Mouse (Mus musculus) stomach, embryonic 15.5 days (tissue): ENCODE results near the gene Cacnb3. TPM values are rescaled to one million over a fixed set of nuclear protein-coding genes. Genes with fewer than 3 reads are reported as not detected.

Experiments used
- ATAC-seq: fragments of 200-750 bp; cut with Nextera tagmentation; 2 replicates; pipeline ENCODE4 v1.8.0; 2017; ENCODE audit warnings: low read depth, moderate number of reproducible peaks, moderate TSS enrichment; ENCODE audit not compliant: insufficient read depth, low FRiP score
- H3K27ac ChIP-seq: fragments of 300-500 bp; sonication (generic); 2 replicates; pipeline ENCODE4 v1.5.1; 2015; ENCODE audit warnings: mild to moderate bottlenecking, inconsistent platforms
- H3K27me3 ChIP-seq: fragments of 300-500 bp; sonication (generic); replicated peaks from 2 replicates; pipeline ENCODE4 v1.6.1; 2015; ENCODE audit warnings: inconsistent platforms
- H3K36me3 ChIP-seq: fragments of 300-500 bp; sonication (generic); 2 replicates; pipeline ENCODE4 v1.6.1; 2015; ENCODE audit warnings: inconsistent platforms
- H3K4me1 ChIP-seq: fragments of 300-500 bp; sonication (generic); 2 replicates; pipeline ENCODE4 v1.6.1; 2015; ENCODE audit warnings: inconsistent platforms
- H3K4me2 ChIP-seq: fragments of 300-500 bp; sonication (generic); 2 replicates; pipeline ENCODE4 v1.6.1; 2015; ENCODE audit warnings: mild to moderate bottlenecking, inconsistent platforms
- H3K4me3 ChIP-seq: fragments of 300-500 bp; sonication (generic); replicated peaks from 2 replicates; pipeline ENCODE4 v1.5.1; 2015; ENCODE audit warnings: inconsistent platforms
- H3K9ac ChIP-seq: fragments of 300-500 bp; sonication (generic); 2 replicates; pipeline ENCODE4 v1.6.1; 2015; ENCODE audit warnings: inconsistent platforms
- H3K9me3 ChIP-seq: fragments of 300-500 bp; sonication (generic); 2 replicates; pipeline ENCODE4 v1.6.1; 2016; ENCODE audit warnings: inconsistent platforms
- WGBS: fragments of 180-500 bp; shearing (Covaris S2); methylation state at CpG from one replicate; pipeline ENCODE4 v1.1.7; 2015; 5-methylcytosine and 5-hydroxymethylcytosine counted together
- polyA plus RNA-seq: library from polyadenylated mRNA; unstranded; fragments of >200 nt; fragmentation: Nextera tagmentation; extraction: Ambion mirVana; gene quantifications from 2 replicates; pipeline ENCODE4 v1.2.1, GENCODE M21; 2015

Gene Cacnb3
- polyA plus RNA-seq, 1 experiment from 2014 or later = 29.0 TPM

DNA sequence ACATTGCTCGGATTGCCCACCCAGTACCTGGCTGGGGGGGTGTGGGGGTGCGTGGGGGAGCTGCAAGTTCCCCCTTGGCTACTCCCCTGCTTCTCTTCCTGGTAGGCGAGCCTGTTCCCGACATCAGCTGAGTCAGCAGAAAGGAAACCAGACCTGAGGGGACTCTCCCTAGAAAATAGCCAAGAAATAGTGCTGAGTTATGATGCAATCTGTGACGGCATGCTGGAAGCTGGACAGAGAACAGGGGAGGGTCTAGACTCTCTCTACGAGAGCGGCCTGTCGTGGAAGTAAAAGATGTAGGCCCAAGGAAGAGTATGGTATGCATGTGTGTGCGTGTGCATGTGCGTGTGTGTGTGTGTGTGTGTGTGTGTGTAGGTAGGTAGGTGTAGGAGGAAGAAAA, 52.5 kb downstream of the Cacnb3 start:
- no peak overlapping the region for H3K4me2 ChIP-seq
- no peak overlapping the region for H3K9ac ChIP-seq
- H3K27ac ChIP-seq = no peak overlapping the region
- H3K4me1 ChIP-seq = no peaks in the 10 kb centered on the region
- H3K4me3 ChIP-seq = no peak overlapping the region
- H3K27me3 ChIP-seq = peaks cover 1% of the 10 kb centered on the region
- H3K36me3 ChIP-seq = no peaks in the 10 kb centered on the region
- 56% methylated on average over 10 of the region's 10 CpGs for WGBS
- no peaks in the 10 kb centered on the region for H3K9me3 ChIP-seq
- ATAC-seq = no peak

DNA sequence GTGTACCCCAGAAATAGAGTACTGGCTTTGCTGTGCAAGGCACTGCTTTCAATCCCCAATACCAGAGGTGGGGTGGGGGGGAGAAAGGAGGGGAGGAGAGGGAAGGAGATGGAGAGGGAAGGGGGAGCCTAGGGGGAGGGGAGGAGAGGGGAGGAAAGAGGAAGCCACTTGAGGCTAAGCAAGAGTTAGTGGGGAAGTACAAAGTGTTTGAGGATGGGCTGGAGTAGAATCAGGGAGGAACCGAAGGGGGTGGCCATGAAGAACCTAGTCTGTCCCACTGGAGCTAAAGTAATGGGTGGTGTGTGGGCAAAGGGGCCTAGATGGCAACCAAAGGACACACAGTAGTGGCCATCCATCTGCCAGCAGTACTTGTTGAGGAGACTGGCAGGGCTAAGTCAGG, 53.1 kb downstream of the Cacnb3 start:
- no peaks in the 10 kb centered on the region for H3K4me1 ChIP-seq
- H3K4me3 ChIP-seq = no peak overlapping the region
- ATAC-seq = no peak
- no peaks in the 10 kb centered on the region; the same call in 1 of the 2 replicates for H3K27me3 ChIP-seq
- no peak overlapping the region for H3K27ac ChIP-seq
- no peaks in the 10 kb centered on the region for H3K36me3 ChIP-seq
- H3K9ac ChIP-seq = no peak overlapping the region
- H3K9me3 ChIP-seq = no peaks in the 10 kb centered on the region
- no peak overlapping the region for H3K4me2 ChIP-seq
- WGBS = 65% methylated on average over 1 of the region's 1 CpGs

GRCm38 (mm10) chr15:98685926-98686325, 55.3 kb downstream of the Cacnb3 start:
- Histone ChIP-seq H3K4me1 (no peaks in the 10 kb centered on the region; the same call in 1 of the 2 replicates), H3K27me3 (no peaks in the 10 kb centered on the region; the same call in 1 of the 2 replicates), H3K4me2 (no peak overlapping the region), H3K9ac (no peak overlapping the region), H3K27ac (no peak overlapping the region), H3K9me3 (no peaks in the 10 kb centered on the region), H3K4me3 (no peak overlapping the region), H3K36me3 (no peaks in the 10 kb centered on the region)
- 67% methylated on average over 3 of the region's 3 CpGs for WGBS
- ATAC-seq = no peak

DNA sequence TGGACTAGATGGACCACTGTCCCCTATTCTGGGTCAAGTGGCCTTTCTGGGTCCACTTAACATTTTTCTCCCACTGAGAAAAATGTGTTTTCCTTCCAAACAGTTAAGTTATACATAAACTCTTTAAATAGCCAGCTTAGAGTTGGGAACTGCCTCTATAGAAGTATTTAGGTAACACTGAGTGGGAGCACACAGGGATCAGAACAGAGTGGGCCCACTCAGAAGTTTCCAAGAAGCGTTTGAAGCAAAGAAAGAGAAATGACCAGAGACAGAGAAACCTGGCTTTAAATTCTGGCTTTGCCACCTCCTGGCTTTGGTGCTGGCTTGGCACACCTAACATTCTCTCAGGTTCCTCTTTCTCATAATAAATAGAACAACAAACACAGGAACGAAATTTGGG, 59.0 kb downstream of the Cacnb3 start:
- H3K9me3 ChIP-seq = no peaks in the 10 kb centered on the region
- no peak overlapping the region for H3K4me3 ChIP-seq
- no peaks in the 10 kb centered on the region; the same call in 1 of the 2 replicates for H3K27me3 ChIP-seq
- 76% methylated on average over 2 of the region's 2 CpGs for WGBS
- no peak for ATAC-seq
- H3K9ac ChIP-seq = no peak overlapping the region
- no peak overlapping the region for H3K4me2 ChIP-seq
- no peak overlapping the region for H3K27ac ChIP-seq
- peaks cover 9% of the 10 kb centered on the region; the same call in 1 of the 2 replicates for H3K4me1 ChIP-seq
- no peaks in the 10 kb centered on the region for H3K36me3 ChIP-seq

DNA sequence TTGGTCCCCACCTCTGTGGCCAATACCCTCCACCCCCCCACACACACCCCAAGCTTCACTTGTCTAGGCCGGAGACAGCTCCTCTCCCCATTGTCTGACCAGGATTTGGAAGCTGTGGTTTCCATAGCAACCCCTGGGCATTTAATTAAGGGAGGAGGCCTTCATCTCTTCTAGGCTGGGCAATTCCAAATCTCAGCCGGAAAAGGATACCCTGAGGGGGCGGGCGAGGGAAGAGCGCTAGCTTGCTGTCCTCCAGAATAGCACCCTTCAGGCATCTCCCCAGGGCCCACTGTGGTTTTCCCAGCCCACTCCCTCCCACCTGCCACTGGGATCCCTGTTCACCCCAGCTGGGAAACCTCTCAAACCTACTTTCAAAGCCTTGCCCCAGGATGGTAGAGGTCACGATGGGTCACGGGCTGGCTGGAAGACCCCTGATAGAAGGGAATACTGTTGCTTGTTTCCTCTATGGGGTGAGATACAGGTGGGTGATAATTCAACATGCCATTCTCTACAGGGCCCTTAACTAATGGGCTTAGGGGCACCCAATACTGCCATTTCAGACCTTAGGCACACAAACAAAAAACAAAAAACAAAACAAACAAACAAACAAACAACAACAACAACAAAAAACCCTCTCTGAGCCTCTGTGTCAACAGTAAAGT, 61.0 kb downstream of the Cacnb3 start:
- Histone ChIP-seq H3K27me3 (no peaks in the 10 kb centered on the region; the same call in 1 of the 2 replicates), H3K4me1 (peaks cover 9% of the 10 kb centered on the region; the same call in 1 of the 2 replicates), H3K4me3 (no peak overlapping the region), H3K36me3 (no peaks in the 10 kb centered on the region), H3K9ac (no peak overlapping the region), H3K27ac (peak overlapping the region; percentile 11; the same call in 1 of the 2 replicates), H3K4me2 (no peak overlapping the region), H3K9me3 (no peaks in the 10 kb centered on the region)
- no peak for ATAC-seq
- 63% methylated on average over 7 of the region's 7 CpGs for WGBS

- ATAC-seq = peak; percentile 25; the same call in 1 of the 2 replicates
These were observed 61.6 kb downstream of the Cacnb3 start for GRCm38 (mm10) chr15:98692171-98692715.

More at GRCm38 (mm10) chr15:98692171-98692715, 61.6 kb downstream of the Cacnb3 start:
- H3K4me1 ChIP-seq = peaks cover 9% of the 10 kb centered on the region; the same call in 1 of the 2 replicates
- WGBS = 32% methylated on average over 11 of the region's 11 CpGs
- no peaks in the 10 kb centered on the region for H3K36me3 ChIP-seq
- H3K4me3 ChIP-seq = no peak overlapping the region
- no peaks in the 10 kb centered on the region; the same call in 1 of the 2 replicates for H3K27me3 ChIP-seq
- H3K9me3 ChIP-seq = no peaks in the 10 kb centered on the region
- H3K27ac ChIP-seq = peak overlapping the region; percentile 11; the same call in 1 of the 2 replicates
- H3K4me2 ChIP-seq = no peak overlapping the region
- no peak overlapping the region for H3K9ac ChIP-seq

Other genes starting within 250 kb of the Cacnb3 start
- not detected in 2 replicates for gene Olfr283, start 249.9 kb upstream of the Cacnb3 start, polyA plus RNA-seq
- gene Olfr282, start 199.6 kb upstream of the Cacnb3 start, polyA plus RNA-seq = not detected in 2 replicates
- 0.03 TPM in 1 of 2 replicates, not detected in the other for gene Olfr281, start 178.3 kb upstream of the Cacnb3 start, polyA plus RNA-seq
- gene OR5BS1P, start 160.9 kb upstream of the Cacnb3 start, polyA plus RNA-seq = not detected in 2 replicates
- gene Lalba, start 148.1 kb upstream of the Cacnb3 start, polyA plus RNA-seq = 0.23 TPM in 1 of 2 replicates, not detected in the other
- not detected in 2 replicates for gene Olfr279, start 138.4 kb upstream of the Cacnb3 start, polyA plus RNA-seq
- gene Kansl2, start 96.6 kb upstream of the Cacnb3 start, polyA plus RNA-seq = 79.4 and 86.7 TPM in 2 replicates
- gene Ccnt1, start 59.9 kb upstream of the Cacnb3 start, polyA plus RNA-seq = 46.7 and 48.6 TPM in 2 replicates
- 0.43 TPM in 1 of 2 replicates, not detected in the other for gene 4930415O20Rik, start 59.8 kb upstream of the Cacnb3 start, polyA plus RNA-seq
- 21.9 and 22.5 TPM in 2 replicates for gene Adcy6, start 20.8 kb upstream of the Cacnb3 start, polyA plus RNA-seq
- gene Ddx23, start 32.1 kb downstream of the Cacnb3 start, polyA plus RNA-seq = 22.9 and 26.8 TPM in 2 replicates
- 1.3 and 1.4 TPM in 2 replicates for gene Rnd1, start 46.6 kb downstream of the Cacnb3 start, polyA plus RNA-seq
- gene Ccdc65, start 77.4 kb downstream of the Cacnb3 start, polyA plus RNA-seq = 0.84 and 1.1 TPM in 2 replicates
- 112 and 123 TPM in 2 replicates for gene Fkbp11, start 97.4 kb downstream of the Cacnb3 start, polyA plus RNA-seq
- 41.6 and 45.2 TPM in 2 replicates for gene Arf3, start 132.4 kb downstream of the Cacnb3 start, polyA plus RNA-seq
- 0.08 TPM in 1 of 2 replicates, not detected in the other for gene Wnt10b, start 147.3 kb downstream of the Cacnb3 start, polyA plus RNA-seq
- not detected in 2 replicates for gene Wnt1, start 159.0 kb downstream of the Cacnb3 start, polyA plus RNA-seq
- gene Ddn, start 178.7 kb downstream of the Cacnb3 start, polyA plus RNA-seq = not detected in 2 replicates
- gene Prkag1, start 200.7 kb downstream of the Cacnb3 start, polyA plus RNA-seq = 82.4 and 85.6 TPM in 2 replicates
- gene Kmt2d, start 240.4 kb downstream of the Cacnb3 start, polyA plus RNA-seq = 10.6 and 11.6 TPM in 2 replicates